Mouse (Mus musculus): ENCODE measurements at regions not wholly inside any gene's neighbourhood (a gene's known extent, or its start where the extent isn't known, plus 50 kb on each side); places are given as distances from the start of the nearest gene placed in this dataset.

DNA sequence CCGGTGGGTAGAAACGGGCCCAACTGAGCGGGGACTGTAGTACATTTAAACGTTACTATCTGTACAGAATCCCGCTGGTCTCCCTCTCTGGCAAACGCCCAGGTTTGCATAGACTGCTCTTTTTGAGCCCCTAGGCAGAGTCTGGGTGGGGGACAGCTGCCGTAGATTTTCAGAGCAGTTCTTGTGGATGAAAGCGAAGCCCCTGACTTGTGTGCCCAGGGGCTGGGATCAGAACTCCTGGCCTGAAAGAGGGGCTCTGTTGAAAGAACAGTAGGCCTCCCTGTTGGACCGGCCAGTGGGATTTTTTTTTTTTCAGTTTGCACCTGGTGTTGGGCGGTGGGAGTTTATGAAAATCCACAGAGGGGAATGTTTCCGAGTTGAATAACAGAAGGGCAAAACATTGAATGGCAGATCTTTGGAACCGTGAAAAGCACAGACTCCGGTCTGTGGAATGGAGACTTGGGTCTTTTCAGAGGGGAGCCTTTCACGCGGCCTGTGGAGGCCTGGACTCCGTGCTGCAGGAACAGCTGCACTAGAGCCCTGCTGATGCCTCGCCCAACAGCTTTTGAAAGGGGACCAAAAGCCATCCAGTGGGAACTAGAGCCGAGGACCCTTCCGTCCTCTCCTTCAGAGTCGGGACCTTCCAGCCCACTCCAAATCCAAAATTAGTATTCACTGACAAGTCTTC is 297.3 kb downstream of the Pik3r1 start:
- TF ChIP-seq CTCF (conservative IDR thresholded peaks at IDR 0.05; ENCODE audit: insufficient read depth, insufficient read length, low read depth, low read length) (no peak), POLR2A (IDR thresholded peaks at IDR 0.05; ENCODE audit: low read depth, low read length) (no peak)
